Mouse (Mus musculus) stomach, embryonic 15.5 days (tissue): ENCODE data around the gene Vmn1r171. TPM values are rescaled to one million over a fixed set of nuclear protein-coding genes. Genes with fewer than 3 reads are reported as not detected.
"Not testable (repeated sequence)": the region's sequence is repeated elsewhere in the genome, so short reads cannot be mapped to it uniquely, and the experiment has no call there.

Experiments used
- ATAC-seq: fragments of 200-750 bp; cut with Nextera tagmentation; 2 replicates; pipeline ENCODE4 v1.8.0; 2017; ENCODE audit warnings: low read depth, moderate number of reproducible peaks, moderate TSS enrichment; ENCODE audit not compliant: insufficient read depth, low FRiP score
- H3K27ac ChIP-seq: fragments of 300-500 bp; sonication (generic); 2 replicates; pipeline ENCODE4 v1.5.1; 2015; ENCODE audit warnings: mild to moderate bottlenecking, inconsistent platforms
- H3K27me3 ChIP-seq: fragments of 300-500 bp; sonication (generic); replicated peaks from 2 replicates; pipeline ENCODE4 v1.6.1; 2015; ENCODE audit warnings: inconsistent platforms
- H3K36me3 ChIP-seq: fragments of 300-500 bp; sonication (generic); 2 replicates; pipeline ENCODE4 v1.6.1; 2015; ENCODE audit warnings: inconsistent platforms
- H3K4me1 ChIP-seq: fragments of 300-500 bp; sonication (generic); 2 replicates; pipeline ENCODE4 v1.6.1; 2015; ENCODE audit warnings: inconsistent platforms
- H3K4me2 ChIP-seq: fragments of 300-500 bp; sonication (generic); 2 replicates; pipeline ENCODE4 v1.6.1; 2015; ENCODE audit warnings: mild to moderate bottlenecking, inconsistent platforms
- H3K4me3 ChIP-seq: fragments of 300-500 bp; sonication (generic); replicated peaks from 2 replicates; pipeline ENCODE4 v1.5.1; 2015; ENCODE audit warnings: inconsistent platforms
- H3K9ac ChIP-seq: fragments of 300-500 bp; sonication (generic); 2 replicates; pipeline ENCODE4 v1.6.1; 2015; ENCODE audit warnings: inconsistent platforms
- H3K9me3 ChIP-seq: fragments of 300-500 bp; sonication (generic); 2 replicates; pipeline ENCODE4 v1.6.1; 2016; ENCODE audit warnings: inconsistent platforms
- WGBS: fragments of 180-500 bp; shearing (Covaris S2); methylation state at CpG from one replicate; pipeline ENCODE4 v1.1.7; 2015; 5-methylcytosine and 5-hydroxymethylcytosine counted together
- polyA plus RNA-seq: library from polyadenylated mRNA; unstranded; fragments of >200 nt; fragmentation: Nextera tagmentation; extraction: Ambion mirVana; gene quantifications from 2 replicates; pipeline ENCODE4 v1.2.1, GENCODE M21; 2015

Gene Vmn1r171
- not detected in 2 replicates for polyA plus RNA-seq

DNA sequence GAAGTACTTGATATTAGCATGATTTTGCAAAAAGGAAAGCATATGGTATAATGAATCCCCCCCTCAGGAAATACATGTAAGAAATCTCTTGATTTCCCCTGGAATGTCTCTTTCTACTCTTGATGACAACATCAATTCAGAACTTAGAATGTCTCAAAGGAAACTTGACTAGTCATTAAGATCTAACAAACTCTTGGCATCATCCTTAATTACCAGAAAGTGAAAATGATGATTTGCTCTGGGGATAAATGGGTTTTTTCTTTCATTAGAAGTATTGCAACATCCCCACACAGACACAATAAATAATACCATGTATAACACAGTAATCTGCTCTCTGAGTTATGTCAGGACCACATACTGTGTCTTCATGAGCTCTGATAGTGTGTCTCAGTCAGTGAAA lies at the start of gene Vmn1r171:
Gene Vmn1r171 (plus strand): TSS at position 301 of the 400 bp plus-strand sequence.
- Histone ChIP-seq H3K4me1 (no peaks in the 10 kb centered on the region), H3K9ac (no peak within 1 kb of the TSS), H3K36me3 (no peaks in the 10 kb centered on the region), H3K4me3 (no peak within 1 kb of the TSS), H3K27ac (no peak within 1 kb of the TSS), H3K9me3 (no peaks in the 10 kb centered on the region), H3K27me3 (no peaks in the 10 kb centered on the region), H3K4me2 (no peak within 1 kb of the TSS)
- ATAC-seq: no peak

DNA sequence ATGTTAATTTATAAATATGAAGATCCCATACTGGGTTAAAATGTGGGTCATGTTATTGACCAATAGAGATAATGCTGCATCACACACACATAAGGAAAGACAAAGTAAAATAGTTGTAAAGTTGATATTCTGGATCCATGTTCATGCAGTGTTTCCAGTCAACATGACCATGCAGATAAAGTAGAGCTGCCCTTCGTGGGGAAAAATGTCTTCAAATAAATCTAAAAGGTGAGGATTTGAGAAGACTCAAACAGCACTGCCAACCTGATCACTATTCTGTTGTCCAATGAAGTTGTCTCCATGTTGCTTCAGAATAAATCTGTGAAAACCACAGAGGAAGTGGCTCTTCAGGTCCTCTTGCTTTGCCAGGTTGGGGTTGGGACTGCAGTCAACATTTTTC lies 24.6 kb upstream of the Vmn1r171 start, which contains the start of gene Vmn1r170:
Gene Vmn1r170 (plus strand): TSS at position 301 of the 400 bp plus-strand sequence.
- not testable (repeated sequence) for H3K4me1 ChIP-seq, H3K27ac ChIP-seq, H3K9me3 ChIP-seq, H3K27me3 ChIP-seq, H3K36me3 ChIP-seq, H3K4me3 ChIP-seq, H3K9ac ChIP-seq, H3K4me2 ChIP-seq, ATAC-seq
- WGBS: 31% methylated on average over 1 of the region's 1 CpGs

DNA sequence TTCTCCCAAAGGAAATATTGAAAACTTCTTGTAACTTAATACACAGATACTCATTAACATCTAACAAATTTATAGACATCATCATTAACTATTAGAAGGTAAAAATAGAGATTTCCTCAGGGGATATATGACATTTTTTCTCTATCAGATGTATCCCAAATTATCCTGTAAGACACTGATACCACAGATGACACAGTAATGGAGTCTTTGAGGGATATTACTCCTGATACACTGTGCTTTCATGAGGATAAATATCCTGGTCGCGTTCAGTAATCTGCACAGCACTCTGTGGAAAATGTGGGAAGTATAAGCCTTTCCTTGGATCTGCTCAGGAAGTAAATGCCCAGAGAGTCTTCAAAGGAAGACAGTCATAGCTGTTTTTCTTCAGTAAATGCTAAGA lies 27.5 kb downstream of the Vmn1r171 start, which contains the start of gene Vmn1r172:
Gene Vmn1r172 (plus strand): TSS at position 301 of the 400 bp plus-strand sequence.
- H3K27me3 ChIP-seq: no peaks in the 10 kb centered on the region
- no peak within 1 kb of the TSS for H3K27ac ChIP-seq
- WGBS: 58% methylated on average over 2 of the region's 2 CpGs
- H3K4me2 ChIP-seq: no peak within 1 kb of the TSS
- ATAC-seq: no peak
- H3K36me3 ChIP-seq: no peaks in the 10 kb centered on the region
- no peak within 1 kb of the TSS for H3K9ac ChIP-seq
- H3K4me3 ChIP-seq: no peak within 1 kb of the TSS
- no peaks in the 10 kb centered on the region for H3K4me1 ChIP-seq
- no peaks in the 10 kb centered on the region for H3K9me3 ChIP-seq

Other genes starting within 250 kb of the Vmn1r171 start
- gene Nlrp5, start 244.8 kb upstream of the Vmn1r171 start, polyA plus RNA-seq: 0.05 TPM in 1 of 2 replicates, not detected in the other
- gene Vmn1r167, start 123.5 kb upstream of the Vmn1r171 start, polyA plus RNA-seq: not detected in 2 replicates
- gene Vmn1r168, start 91.0 kb upstream of the Vmn1r171 start, polyA plus RNA-seq: not detected in 2 replicates
- gene Vmn1r169, start 55.2 kb upstream of the Vmn1r171 start, polyA plus RNA-seq: not detected in 2 replicates
- gene Vmn1r170, start 24.5 kb upstream of the Vmn1r171 start, polyA plus RNA-seq: not detected in 2 replicates
- gene Vmn1r172, start 27.6 kb downstream of the Vmn1r171 start, polyA plus RNA-seq: not detected in 2 replicates
- not detected in 2 replicates for gene Vmn1r173, start 70.0 kb downstream of the Vmn1r171 start, polyA plus RNA-seq
- not detected in 2 replicates for gene Vmn1r174, start 121.5 kb downstream of the Vmn1r171 start, polyA plus RNA-seq
- gene Vmn1r175, start 179.9 kb downstream of the Vmn1r171 start, polyA plus RNA-seq: not detected in 2 replicates
- not detected in 2 replicates for gene Vmn1r176, start 206.7 kb downstream of the Vmn1r171 start, polyA plus RNA-seq
- gene Vmn1r177, start 235.7 kb downstream of the Vmn1r171 start, polyA plus RNA-seq: not detected in 2 replicates